ENCODE assay signal across 10 mouse cellular contexts in genomic region chr16:38239729-38240128, GRCm38 (mm10). TPM values are rescaled to one million over a fixed set of nuclear protein-coding genes. Genes with fewer than 3 reads are reported as not detected.
DNase-seq lines count a peak whose midpoint lies in the region; ATAC-seq lines count a peak whose summit lies in the region.
"Had no signal": no experiment of that assay in that cellular context is flagged by ENCODE, and none has a peak within 500 bp of the region (broad histone marks: within the 10 kb centered on the region; RNA-seq: fewer than 3 reads in every experiment).

No protein-coding gene starts in this region.

- H3K27ac ChIP-seq in embryonic facial prominence, embryonic 11.5 days (replicated peaks; ENCODE audit: low read depth, low read length) = no peak overlapping the region
- no peak overlapping the region for H3K27ac ChIP-seq in embryonic facial prominence, embryonic 10.5 days (replicated peaks)
- H3K27ac ChIP-seq: stomach, embryonic 15.5 days had no signal

- H3K9me3 ChIP-seq in embryonic facial prominence, embryonic 11.5 days (replicated peaks; ENCODE audit: control insufficient read depth, low read length) = no peaks in the 10 kb centered on the region
- H3K9me3 ChIP-seq in embryonic facial prominence, embryonic 10.5 days = no peaks in the 10 kb centered on the region
- H3K9me3 ChIP-seq: stomach, embryonic 15.5 days had no signal

- H3K4me3 ChIP-seq in embryonic facial prominence, embryonic 11.5 days (ENCODE audit: low read depth, low read length) = no peak overlapping the region
- H3K4me3 ChIP-seq in embryonic facial prominence, embryonic 10.5 days = no peak overlapping the region
- H3K4me3 ChIP-seq: stomach, embryonic 15.5 days had no signal

- no peaks in the 10 kb centered on the region; the same call in 1 of the 2 replicates for H3K36me3 ChIP-seq in embryonic facial prominence, embryonic 11.5 days (replicated peaks; ENCODE audit: control insufficient read depth, insufficient read depth, low read depth, low read length)
- H3K36me3 ChIP-seq in embryonic facial prominence, embryonic 10.5 days (replicated peaks) = peaks cover 54% of the 10 kb centered on the region

- 77% methylated on average over 5 of the region's 5 CpGs for WGBS in embryonic facial prominence, embryonic 11.5 days
- WGBS in embryonic facial prominence, embryonic 10.5 days = 82% methylated on average over 5 of the region's 5 CpGs

- H3K9ac ChIP-seq in embryonic facial prominence, embryonic 11.5 days (replicated peaks; ENCODE audit: low read length) = no peak overlapping the region
- H3K9ac ChIP-seq: stomach, embryonic 15.5 days had no signal

- DNase-seq in embryonic facial prominence, embryonic 11.5 days (ENCODE audit: low spot score) = peak; percentile 57
- no peak for DNase-seq in embryonic facial prominence, embryonic 10.5 days (ENCODE audit: low spot score)
- DNase-seq in right cerebral cortex, adult 18-20 months = peak; percentile 28
- DNase-seq in right cerebral cortex, postnatal 36 days (ENCODE audit: low spot score in 2 of 2) = no peak
- peak; percentile 16 for DNase-seq in embryo, embryonic 11.5 days (ENCODE audit: low read depth, low spot score)
- peak; percentile 29 to 42 for DNase-seq in layer of hippocampus, postnatal 10 days (ENCODE audit: low spot score in 2 of 2)
- no peak for DNase-seq in urinary bladder, adult 18-20 months (ENCODE audit: low spot score in 2 of 2)

- no peak overlapping the region for H3K4me2 ChIP-seq in embryonic facial prominence, embryonic 11.5 days (ENCODE audit: low read depth, low read length)
- H3K4me2 ChIP-seq: stomach, embryonic 15.5 days had no signal

- ATAC-seq in embryonic facial prominence, embryonic 11.5 days (replicated peaks; ENCODE audit: insufficient number of reproducible peaks, low FRiP score, low TSS enrichment, low read depth) = no peak
- ATAC-seq in neutrophil, adult 5-6 weeks (ENCODE audit: extremely low read depth, insufficient number of reproducible peaks, low FRiP score, poor library complexity, severe bottlenecking) = peak; percentile 95

- no peaks in the 10 kb centered on the region for H3K27me3 ChIP-seq in embryonic facial prominence, embryonic 11.5 days (ENCODE audit: control insufficient read depth, insufficient read depth, low read length)
- no peaks in the 10 kb centered on the region for H3K27me3 ChIP-seq in embryonic facial prominence, embryonic 10.5 days (replicated peaks; ENCODE audit: low read depth, poor library complexity, severe bottlenecking)
- H3K27me3 ChIP-seq: stomach, embryonic 15.5 days had no signal

- no peaks in the 10 kb centered on the region for H3K4me1 ChIP-seq in embryonic facial prominence, embryonic 11.5 days (ENCODE audit: control insufficient read depth, insufficient read depth, low read length)
- H3K4me1 ChIP-seq in embryonic facial prominence, embryonic 10.5 days = no peaks in the 10 kb centered on the region
- H3K4me1 ChIP-seq: stomach, embryonic 15.5 days had no signal

RNA-seq across cellular contexts. Expression of gene Nr1i2, which starts 54.9 kb away (rescaled TPM):
- not detected in 2 replicates for polyA plus RNA-seq in embryonic facial prominence, embryonic 11.5 days (2014; fragmentation: Nextera tagmentation; extraction: Ambion mirVana)
- not detected in 2 replicates for polyA plus RNA-seq in embryonic facial prominence, embryonic 10.5 days (2016; fragmentation: Nextera tagmentation; extraction: Ambion mirVana)
- not detected for total RNA-seq in layer of hippocampus, postnatal 10 days (2021)
- not detected in 2 replicates for total RNA-seq in neutrophil, adult 5-6 weeks (2017)
- total RNA-seq: layer of hippocampus, postnatal 14 days had no signal

Comparison
In these comparisons a context has a peak if more than half of its experiments do, and no peak if none do; other contexts are left out.
1. DNase-seq: peak in embryonic facial prominence, embryonic 11.5 days (single experiment), right cerebral cortex, adult 18-20 months (single experiment), embryo, embryonic 11.5 days (single experiment) and layer of hippocampus, postnatal 10 days (2 of 2); none in embryonic facial prominence, embryonic 10.5 days (single experiment), right cerebral cortex, postnatal 36 days (0 of 2) and urinary bladder, adult 18-20 months (0 of 2).